Mouse (Mus musculus) limb, embryonic 13.5 days (tissue): ENCODE data around the gene Slc3a2. TPM values are rescaled to one million over a fixed set of nuclear protein-coding genes. Genes with fewer than 3 reads are reported as not detected.

Experiments used
- ATAC-seq: fragments of 200-750 bp; cut with Nextera tagmentation; 2 replicates; pipeline ENCODE4 v1.8.0; 2017; ENCODE audit warnings: low read depth, moderate number of reproducible peaks, moderate TSS enrichment; ENCODE audit not compliant: low FRiP score
- H3K27ac ChIP-seq: fragments of 300-500 bp; sonication (generic); 2 replicates; pipeline ENCODE4 v1.5.1; 2015; ENCODE audit warnings: inconsistent platforms, mild to moderate bottlenecking, moderate library complexity
- H3K27me3 ChIP-seq: fragments of 300-500 bp; sonication (generic); 2 replicates; pipeline ENCODE4 v1.6.1; 2015; ENCODE audit warnings: mild to moderate bottlenecking, inconsistent platforms
- H3K36me3 ChIP-seq: fragments of 300-500 bp; sonication (generic); 2 replicates; pipeline ENCODE4 v1.6.1; 2015; ENCODE audit warnings: inconsistent platforms, mild to moderate bottlenecking, moderate library complexity
- H3K4me1 ChIP-seq: fragments of 300-500 bp; sonication (generic); 2 replicates; pipeline ENCODE4 v1.6.1; 2015; ENCODE audit warnings: inconsistent platforms
- H3K4me2 ChIP-seq: fragments of 300-500 bp; sonication (generic); replicated peaks from 2 replicates; pipeline ENCODE4 v1.6.1; 2015; ENCODE audit warnings: inconsistent platforms, mild to moderate bottlenecking, moderate library complexity
- H3K4me3 ChIP-seq: fragments of 300-500 bp; sonication (generic); 2 replicates; pipeline ENCODE4 v1.5.1; 2015; ENCODE audit warnings: moderate library complexity, mild to moderate bottlenecking, inconsistent platforms
- H3K9ac ChIP-seq: fragments of 300-500 bp; sonication (generic); 2 replicates; pipeline ENCODE4 v1.6.1; 2015; ENCODE audit warnings: mild to moderate bottlenecking, inconsistent platforms
- H3K9me3 ChIP-seq: fragments of 300-500 bp; sonication (generic); 2 replicates; pipeline ENCODE4 v1.6.1; 2016; ENCODE audit warnings: inconsistent platforms
- WGBS: fragments of 180-500 bp; shearing (Covaris S2); methylation state at CpG from one replicate; pipeline ENCODE4 v1.1.7; 2015; 5-methylcytosine and 5-hydroxymethylcytosine counted together
- polyA plus RNA-seq: library from polyadenylated mRNA; unstranded; fragments of >200 nt; fragmentation: Nextera tagmentation; extraction: Ambion mirVana; gene quantifications from 2 replicates; pipeline ENCODE4 v1.2.1, GENCODE M21; 2015

The Slc3a2 gene
- polyA plus RNA-seq, result 101 and 103 TPM in 2 replicates

DNA sequence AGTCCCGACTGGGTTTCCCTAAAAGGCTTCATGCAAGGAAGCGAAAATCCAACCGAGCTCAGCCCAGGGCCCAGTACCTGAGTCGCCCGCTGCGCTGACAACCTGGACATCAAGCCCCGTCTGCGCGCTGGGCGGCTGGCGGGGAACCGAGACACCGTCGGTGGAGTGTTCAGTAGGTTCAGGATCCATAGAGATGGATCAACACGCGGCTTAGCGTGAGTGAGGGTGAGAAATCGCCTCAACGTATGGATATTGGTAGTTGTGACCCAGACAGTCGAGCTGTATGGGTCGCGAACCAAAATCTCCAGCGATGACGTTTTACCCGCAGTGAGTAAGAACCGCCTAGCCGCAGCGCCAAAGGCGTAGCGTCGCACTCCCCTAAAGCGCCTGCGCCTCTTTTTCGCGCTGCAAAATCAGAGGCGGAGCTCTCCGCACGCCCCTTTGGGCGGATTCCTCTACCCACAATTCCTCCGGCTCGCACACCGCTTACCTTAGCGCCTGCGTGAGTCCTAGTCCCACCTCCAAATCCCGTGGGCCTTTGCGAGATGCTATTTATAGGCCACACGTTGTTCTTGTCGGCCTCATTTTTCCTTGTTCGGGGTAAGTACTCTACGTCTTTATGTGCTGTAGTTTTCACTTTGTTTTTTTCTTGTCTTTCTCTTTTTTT is at the start of gene Slc3a2:
Gene Slc3a2 (minus strand): TSS at position 463 of the 667 bp plus-strand sequence.
- peak within 1 kb of the TSS; percentile 83 for H3K4me3 ChIP-seq
- WGBS, result under 1% methylated on average over 50 of the region's 50 CpGs
- no peaks in the 10 kb centered on the region for H3K27me3 ChIP-seq
- no peaks in the 10 kb centered on the region for H3K9me3 ChIP-seq
- H3K36me3 ChIP-seq, result peaks cover 30% of the 10 kb centered on the region
- H3K27ac ChIP-seq, result peak within 1 kb of the TSS; percentile 97
- peak within 1 kb of the TSS; percentile 98 for H3K9ac ChIP-seq
- H3K4me1 ChIP-seq, result peaks cover 33% of the 10 kb centered on the region
- peak within 1 kb of the TSS; percentile 79 for H3K4me2 ChIP-seq
- peak; percentile 95 for ATAC-seq

DNA sequence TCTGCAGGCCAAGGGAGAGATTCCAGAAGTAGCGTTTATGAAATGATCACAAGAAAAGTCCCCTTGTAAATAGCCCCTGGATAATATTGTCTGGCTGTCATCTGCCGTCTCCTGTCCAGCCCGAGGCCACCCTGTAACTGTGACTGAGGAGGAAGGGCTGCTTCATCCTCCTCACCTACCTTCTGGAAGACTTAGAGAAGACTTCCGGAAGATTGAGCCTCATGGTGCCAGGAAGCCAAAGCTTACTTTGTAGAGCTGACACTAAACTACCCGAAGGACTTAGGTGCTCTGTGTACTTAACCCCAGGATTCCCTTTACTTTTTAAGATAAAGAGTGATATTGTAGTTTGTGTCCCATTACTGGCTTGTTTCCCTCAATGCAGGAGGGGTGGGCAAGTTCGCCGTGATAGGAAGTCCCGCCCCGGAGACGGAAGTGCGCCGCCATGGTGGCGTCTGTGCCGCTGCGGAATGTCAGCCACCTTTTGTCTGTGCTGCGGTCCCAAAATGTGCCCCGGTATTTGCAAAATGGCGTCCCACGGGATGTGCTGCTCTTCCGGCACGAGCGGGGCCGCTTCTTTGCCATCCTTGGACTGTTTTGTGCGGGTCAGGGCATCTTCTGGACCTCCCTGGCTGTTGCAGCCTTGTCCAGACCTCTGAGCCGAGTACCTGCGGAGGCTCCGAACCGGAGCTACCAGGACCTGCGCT is 47.5 kb upstream of the Slc3a2 start, which contains the start of gene Tmem223:
Gene Tmem223 (plus strand): TSS at position 430 of the 704 bp plus-strand sequence.
- Histone ChIP-seq H3K4me1 (peaks cover 31% of the 10 kb centered on the region), H3K27me3 (no peaks in the 10 kb centered on the region), H3K9me3 (0 out of 2 replicates have a peak, but pooled peaks cover under 1% of the 10 kb centered on the region), H3K4me2 (peak within 1 kb of the TSS; percentile 77), H3K4me3 (peak within 1 kb of the TSS; percentile 78), H3K27ac (peak within 1 kb of the TSS; percentile 89), H3K9ac (peak within 1 kb of the TSS; percentile 95), H3K36me3 (peaks cover 68% of the 10 kb centered on the region)
- WGBS, result 21% methylated on average over 29 of the region's 29 CpGs
- no peak; the same call in 1 of the 2 replicates for ATAC-seq

DNA sequence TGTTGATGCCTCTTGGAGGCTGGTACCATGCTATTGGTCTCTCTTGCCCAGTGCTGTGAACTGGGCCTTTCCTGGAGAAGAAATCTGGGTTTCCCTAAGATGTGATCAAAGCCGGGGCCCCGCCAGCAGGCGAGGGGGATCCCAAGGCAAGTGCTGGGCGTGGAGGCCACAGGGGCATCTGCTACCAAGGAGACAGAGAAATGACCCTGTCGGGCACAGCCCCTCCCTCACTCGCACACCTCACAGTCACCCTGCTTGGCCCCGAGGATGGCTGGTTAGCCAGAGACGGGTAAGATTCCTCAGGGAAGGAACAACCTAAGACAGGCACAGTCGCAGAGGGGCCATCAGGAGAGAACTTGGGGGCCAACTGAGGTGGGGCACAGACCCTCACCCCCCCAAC is 42.4 kb upstream of the Slc3a2 start:
- Histone ChIP-seq H3K4me2 (no peak overlapping the region), H3K9me3 (peaks cover 5% of the 10 kb centered on the region; the same call in 1 of the 2 replicates), H3K4me3 (no peak overlapping the region), H3K27me3 (no peaks in the 10 kb centered on the region), H3K27ac (no peak overlapping the region), H3K4me1 (peaks cover 5% of the 10 kb centered on the region; the same call in 1 of the 2 replicates), H3K36me3 (peaks cover 86% of the 10 kb centered on the region), H3K9ac (no peak overlapping the region)
- no peak for ATAC-seq
- WGBS, result 94% methylated on average over 9 of the region's 9 CpGs

DNA sequence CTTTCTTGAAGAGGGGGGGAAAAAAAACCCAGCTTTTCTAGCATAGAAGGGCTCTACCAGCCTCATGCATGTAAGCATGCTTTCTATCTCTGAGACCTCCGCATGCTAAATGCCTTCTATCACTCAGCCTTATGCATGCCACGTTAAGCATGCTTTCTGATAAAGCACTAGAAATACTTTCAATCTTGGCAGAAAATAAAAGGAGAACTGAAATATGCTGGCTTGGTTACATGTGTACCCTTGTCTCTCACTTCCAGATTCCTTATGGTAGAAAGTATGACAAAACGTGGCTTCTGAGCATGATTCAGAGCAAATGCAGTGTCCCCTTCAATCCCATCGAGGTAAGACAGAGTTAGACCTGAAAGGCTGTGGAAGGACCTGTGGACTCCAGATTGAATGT is 40.1 kb upstream of the Slc3a2 start:
- no peak for ATAC-seq
- peaks cover 8% of the 10 kb centered on the region for H3K4me1 ChIP-seq
- H3K9ac ChIP-seq, result no peak overlapping the region
- no peaks in the 10 kb centered on the region for H3K27me3 ChIP-seq
- no peak overlapping the region for H3K27ac ChIP-seq
- no peak overlapping the region for H3K4me2 ChIP-seq
- H3K36me3 ChIP-seq, result peaks cover 64% of the 10 kb centered on the region
- H3K4me3 ChIP-seq, result no peak overlapping the region
- 94% methylated on average over 4 of the region's 4 CpGs for WGBS
- H3K9me3 ChIP-seq, result peaks cover 5% of the 10 kb centered on the region; the same call in 1 of the 2 replicates

DNA sequence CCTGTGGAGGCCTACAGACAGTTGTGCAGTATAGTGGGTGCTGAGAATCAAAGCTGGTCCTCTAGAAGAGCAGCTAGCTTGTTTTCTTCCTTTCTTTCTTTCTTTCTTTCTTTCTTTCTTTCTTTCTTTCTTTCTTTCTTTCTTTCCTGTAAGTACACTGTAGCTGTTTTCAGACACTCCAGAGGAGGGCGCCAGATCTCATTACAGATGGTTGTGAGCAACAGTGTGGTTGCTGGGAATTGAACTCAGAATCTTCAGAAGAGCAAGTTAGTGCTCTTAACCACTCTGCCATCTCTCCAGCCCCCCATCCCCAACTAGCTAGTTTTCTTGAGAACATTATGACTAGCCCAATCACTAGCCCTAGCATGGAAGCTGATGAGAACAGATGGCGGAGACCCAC is 37.6 kb upstream of the Slc3a2 start:
- Histone ChIP-seq H3K4me1 (peaks cover 19% of the 10 kb centered on the region), H3K4me3 (no peak overlapping the region), H3K36me3 (peaks cover 41% of the 10 kb centered on the region), H3K27me3 (no peaks in the 10 kb centered on the region), H3K4me2 (no peak overlapping the region), H3K9me3 (peaks cover 5% of the 10 kb centered on the region; the same call in 1 of the 2 replicates), H3K27ac (no peak overlapping the region), H3K9ac (no peak overlapping the region)
- ATAC-seq, result no peak
- WGBS, result 88% methylated on average over 2 of the region's 2 CpGs

DNA sequence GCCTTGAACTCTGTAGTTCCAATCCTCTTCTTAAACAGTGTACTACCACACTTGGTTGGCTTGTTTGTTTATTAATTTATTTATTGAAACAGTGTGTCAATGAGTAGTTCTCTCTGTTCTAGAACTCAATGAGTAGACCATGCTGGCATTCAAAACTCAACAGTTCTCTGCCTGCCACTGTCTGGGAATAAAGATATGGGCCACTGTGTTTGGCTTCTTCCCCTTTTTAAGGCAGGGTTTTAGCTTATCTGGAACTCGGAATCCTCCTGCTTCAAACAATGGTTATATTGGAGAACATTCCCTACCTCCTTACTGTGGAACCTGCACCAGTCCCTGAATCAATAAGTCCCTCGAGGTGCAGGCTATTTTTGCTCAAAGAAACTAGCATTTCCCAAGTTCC is 35.7 kb upstream of the Slc3a2 start:
- H3K4me2 ChIP-seq, result peak overlapping the region; percentile 86
- peaks cover 28% of the 10 kb centered on the region for H3K4me1 ChIP-seq
- peaks cover 40% of the 10 kb centered on the region for H3K36me3 ChIP-seq
- no peaks in the 10 kb centered on the region for H3K9me3 ChIP-seq
- H3K27me3 ChIP-seq, result no peaks in the 10 kb centered on the region
- no peak overlapping the region for H3K4me3 ChIP-seq
- WGBS, result 85% methylated on average over 2 of the region's 2 CpGs
- H3K27ac ChIP-seq, result no peak overlapping the region
- H3K9ac ChIP-seq, result no peak overlapping the region
- no peak for ATAC-seq

DNA sequence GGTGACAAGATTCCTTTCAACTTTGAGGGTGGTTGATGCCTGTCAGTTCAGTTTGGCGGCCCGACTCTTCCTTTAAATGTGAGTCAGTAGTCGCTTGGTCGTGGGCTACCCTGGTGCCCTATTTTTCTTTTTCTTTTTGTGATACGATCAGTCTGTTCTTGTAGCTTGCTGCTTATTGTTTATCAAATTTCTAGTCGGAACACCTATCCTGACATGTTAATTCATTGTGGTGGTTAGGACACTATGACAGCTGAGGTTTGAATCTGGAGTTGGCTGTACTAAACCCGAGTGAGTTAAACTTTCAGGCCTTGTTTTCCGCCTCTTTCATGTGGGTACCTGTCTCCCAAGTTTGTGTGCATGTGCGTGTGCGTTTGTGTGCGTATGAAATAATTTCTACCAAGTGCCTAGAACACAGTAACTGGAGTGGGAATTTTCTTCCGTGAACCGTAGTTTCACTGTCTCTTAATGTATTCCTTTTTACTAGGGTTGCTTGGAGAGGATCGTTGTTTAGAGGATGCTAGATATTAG is 34.4 kb upstream of the Slc3a2 start:
- 2% methylated on average over 14 of the region's 14 CpGs for WGBS

DNA sequence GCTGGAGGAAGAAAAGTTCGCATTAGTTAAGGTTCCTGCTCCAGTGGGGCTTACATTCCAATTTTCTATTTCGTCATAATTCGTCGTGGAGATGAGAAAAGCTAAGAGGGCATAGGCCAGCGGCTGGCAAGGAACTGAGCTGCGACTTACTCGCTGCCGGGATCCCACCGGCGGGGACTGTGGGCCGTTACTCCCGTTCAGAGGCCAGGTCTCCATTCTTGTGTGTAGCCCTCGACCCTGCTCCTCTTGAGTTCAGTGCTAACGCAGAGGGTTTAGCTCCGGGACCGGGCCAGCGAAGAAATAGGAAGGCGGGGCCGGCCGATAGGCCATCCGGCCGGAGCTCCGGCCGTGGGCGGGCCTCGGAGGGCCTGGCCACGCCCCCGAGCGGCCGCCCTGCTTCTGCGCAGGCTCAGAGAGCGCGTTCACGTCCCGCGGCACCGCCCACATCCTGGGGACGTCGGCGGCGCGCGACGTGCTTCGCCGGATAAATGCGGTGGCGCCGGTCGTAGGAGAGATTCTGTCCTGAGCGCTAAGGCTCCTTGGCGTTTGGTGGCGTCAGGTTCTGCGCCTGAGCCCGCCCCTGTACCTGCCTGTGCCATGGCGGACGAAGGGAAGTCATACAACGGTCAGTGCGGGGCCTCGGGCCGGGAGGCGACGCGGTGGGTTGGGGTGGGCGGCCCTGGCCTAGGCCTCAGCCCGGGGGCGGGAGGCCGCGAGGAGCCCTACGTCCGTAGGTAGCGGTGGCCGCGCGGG is 33.6 kb upstream of the Slc3a2 start, which contains the start of gene Nxf1:
Gene Nxf1 (plus strand): TSS at position 439 of the 753 bp plus-strand sequence.
- Histone ChIP-seq H3K36me3 (peaks cover 40% of the 10 kb centered on the region), H3K4me3 (peak within 1 kb of the TSS; percentile 98), H3K4me2 (peak within 1 kb of the TSS; percentile 86), H3K4me1 (peaks cover 28% of the 10 kb centered on the region), H3K9me3 (no peaks in the 10 kb centered on the region), H3K9ac (peak within 1 kb of the TSS; percentile 95), H3K27me3 (no peaks in the 10 kb centered on the region), H3K27ac (peak within 1 kb of the TSS; percentile 90)
- under 1% methylated on average over 74 of the region's 75 CpGs for WGBS
- ATAC-seq, result peak; percentile 93

More for the DNA sequence above, 34.4 kb upstream of the Slc3a2 start:
- Histone ChIP-seq H3K4me1 (peaks cover 28% of the 10 kb centered on the region), H3K9ac (peak overlapping the region; percentile 95), H3K27ac (peak overlapping the region; percentile 90), H3K4me2 (peak overlapping the region; percentile 86), H3K4me3 (peak overlapping the region; percentile 98), H3K36me3 (peaks cover 40% of the 10 kb centered on the region), H3K9me3 (no peaks in the 10 kb centered on the region), H3K27me3 (no peaks in the 10 kb centered on the region)
- ATAC-seq, result no peak

DNA sequence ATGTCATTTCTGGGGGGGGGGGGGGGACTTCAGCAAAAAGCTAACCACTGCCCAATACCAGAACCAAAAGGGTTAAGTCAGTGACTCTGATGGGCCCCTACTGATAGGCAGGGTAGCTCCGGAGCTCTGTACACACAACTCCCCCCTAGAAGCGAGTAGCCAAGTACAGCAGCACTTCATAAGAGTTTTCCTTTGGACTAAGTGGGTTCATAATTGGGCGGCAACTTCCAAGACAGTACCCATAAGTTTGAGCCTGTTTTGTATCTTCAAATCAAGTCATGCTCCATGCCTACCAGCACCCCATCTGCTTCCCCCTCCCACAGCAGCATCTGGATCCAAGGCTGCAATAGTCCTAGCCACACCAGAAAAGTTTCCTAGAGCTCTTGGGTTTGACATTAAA is 32.5 kb upstream of the Slc3a2 start:
- H3K36me3 ChIP-seq, result peaks cover 51% of the 10 kb centered on the region
- ATAC-seq, result no peak
- no peak overlapping the region for H3K9ac ChIP-seq
- H3K27ac ChIP-seq, result 0 out of 2 replicates have a peak overlapping the region, but pooled peaks have one; percentile 4
- H3K4me3 ChIP-seq, result peak overlapping the region; percentile 98; the same call in 1 of the 2 replicates
- H3K27me3 ChIP-seq, result no peaks in the 10 kb centered on the region
- peaks cover 28% of the 10 kb centered on the region for H3K4me1 ChIP-seq
- H3K9me3 ChIP-seq, result no peaks in the 10 kb centered on the region
- WGBS, result 88% methylated on average over 3 of the region's 3 CpGs
- peak overlapping the region; percentile 86 for H3K4me2 ChIP-seq

DNA sequence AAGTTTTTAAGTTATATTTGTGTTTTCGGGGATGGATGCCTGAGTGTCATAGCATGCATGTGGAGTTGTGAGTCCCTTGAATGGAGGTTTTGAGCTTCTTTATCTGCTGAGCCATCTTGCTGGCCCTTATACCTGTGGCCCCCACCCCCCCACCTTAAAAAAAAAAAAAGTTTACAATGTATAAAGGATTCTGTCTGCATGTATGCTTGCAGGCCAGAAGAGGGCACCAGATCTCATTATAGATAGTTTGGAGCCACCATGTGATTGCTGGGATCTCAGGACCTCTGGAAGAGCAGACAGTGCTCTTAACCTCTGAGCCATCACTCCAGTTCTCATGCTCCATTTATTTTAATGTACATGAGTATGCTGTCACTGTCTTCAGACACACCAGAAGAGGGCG is 24.2 kb upstream of the Slc3a2 start:
- Histone ChIP-seq H3K27ac (no peak overlapping the region), H3K27me3 (no peaks in the 10 kb centered on the region), H3K4me2 (no peak overlapping the region), H3K9ac (no peak overlapping the region), H3K9me3 (no peaks in the 10 kb centered on the region), H3K36me3 (peaks cover 96% of the 10 kb centered on the region), H3K4me1 (peaks cover 10% of the 10 kb centered on the region), H3K4me3 (no peak overlapping the region)
- no peak; the same call in 1 of the 2 replicates for ATAC-seq
- 73% methylated on average over 2 of the region's 2 CpGs for WGBS

DNA sequence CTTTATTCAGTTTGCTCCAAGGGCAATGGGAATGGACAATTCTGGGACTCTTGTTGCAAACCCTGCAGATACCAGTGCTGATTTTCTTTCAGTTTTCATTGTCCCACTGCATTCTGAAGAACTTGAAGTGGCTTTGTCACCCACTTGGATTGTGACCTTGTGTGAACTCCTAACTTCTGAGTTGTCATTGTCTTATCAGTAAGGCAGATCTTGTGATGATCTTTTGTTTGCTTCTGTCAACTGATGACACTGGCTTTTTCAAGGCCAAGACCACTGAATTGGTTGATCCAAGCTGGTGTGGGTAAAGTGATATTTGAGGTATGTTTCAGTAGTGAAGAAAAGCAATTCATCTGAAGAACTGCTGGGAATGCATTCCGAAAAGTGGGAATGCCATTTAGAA is 22.2 kb upstream of the Slc3a2 start:
- H3K36me3 ChIP-seq, result peaks cover 81% of the 10 kb centered on the region
- 98% methylated on average over 1 of the region's 1 CpGs for WGBS
- H3K9ac ChIP-seq, result no peak overlapping the region
- H3K4me3 ChIP-seq, result no peak overlapping the region
- no peaks in the 10 kb centered on the region for H3K9me3 ChIP-seq
- no peak overlapping the region for H3K27ac ChIP-seq
- no peaks in the 10 kb centered on the region for H3K27me3 ChIP-seq
- no peak for ATAC-seq
- no peak overlapping the region for H3K4me2 ChIP-seq
- peaks cover 20% of the 10 kb centered on the region for H3K4me1 ChIP-seq
